Mouse (Mus musculus): ENCODE measurements around the gene Rara. TPM values are rescaled to one million over a fixed set of nuclear protein-coding genes. Genes with fewer than 3 reads are reported as not detected.
A peak's percentile ranks its signal among the peaks of the same experiment; 100 is the strongest.

The Rara gene
- total and polyA plus RNA-seq, 3 experiments = 4.5 to 13.7 (median 12.1) TPM

GRCm38 (mm10) chr11:98982773-98983133 is 55.1 kb downstream of the Rara start, which contains the start of gene Gjd3:
TSS of gene Gjd3 (minus strand) at chr11:98983016.
- no peak for DNase-seq (ENCODE audit: extremely low read depth)
- H3K27ac ChIP-seq (ENCODE audit: insufficient read depth, low read depth) = no peak within 1 kb of the TSS
- TF ChIP-seq JUN (IDR thresholded peaks at IDR 0.05; ENCODE audit: insufficient read depth, low read depth, low read length) (no peak), TCF12 (IDR thresholded peaks at IDR 0.05; ENCODE audit: low read depth, low read length) (peak; percentile 9; the same call in 1 of the 2 replicates), EP300 (IDR thresholded peaks at IDR 0.05; ENCODE audit: low read length) (no peak), SIN3A (IDR thresholded peaks at IDR 0.05; ENCODE audit: low read length) (peak; percentile 43), MYC (IDR thresholded peaks at IDR 0.05; ENCODE audit: low read depth, low read length) (0 out of 2 replicates have a peak, but pooled peaks have one; percentile 27)
- peaks cover 4 to 11% of the 10 kb centered on the region in 2 experiments for H3K4me1 ChIP-seq (ENCODE audit: control insufficient read depth in 1 of 2, insufficient read depth in 2 of 2)
- H3K36me3 ChIP-seq (replicated peaks in 1 of 2; ENCODE audit: control insufficient read depth in 1 of 2, insufficient read depth in 1 of 2, low read length in 1 of 2) = peaks cover 0 to 13% of the 10 kb centered on the region in 2 experiments
- peak within 1 kb of the TSS; percentile 55 for H3K4me2 ChIP-seq (ENCODE audit: insufficient read depth, low read depth, poor library complexity, severe bottlenecking)
- H3K27me3 ChIP-seq (replicated peaks) = peaks cover 39% of the 10 kb centered on the region
- H3K4me3 ChIP-seq (replicated peaks in 1 of 3; ENCODE audit: low read depth in 2 of 3, low read length in 2 of 3, poor library complexity in 1 of 3) = peak within 1 kb of the TSS; percentile 32 to 73 (median 54)
- peaks cover 5% of the 10 kb centered on the region for H3K9me3 ChIP-seq (replicated peaks; ENCODE audit: low read length)
- in situ Hi-C loops (cut with MboI; ENCODE audit: low pct_ligation_motif_present, low pct_unique_long_range_greater_than_20kb, low sequenced_read_pairs) = no loop called here
- H3K79me2 ChIP-seq (replicated peaks; ENCODE audit: control insufficient read depth, extremely low read depth, insufficient read depth, poor library complexity, severe bottlenecking) = no peaks in the 10 kb centered on the region
- H3K9ac ChIP-seq (ENCODE audit: insufficient read depth, low read depth) = peak within 1 kb of the TSS; percentile 27
- dilution Hi-C loops (cut with MboI; ENCODE audit: extremely low pct_ligation_motif_present, extremely low pct_unique_long_range_greater_than_20kb, low sequenced_read_pairs) = no loop called here

GRCm38 (mm10) chr11:98983551-98983950 is 55.9 kb downstream of the Rara start:
- TF ChIP-seq ZMIZ1 (IDR thresholded peaks at IDR 0.05; ENCODE audit: low read depth, low read length) (no peak), RAD21 (IDR thresholded peaks at IDR 0.05; ENCODE audit: low read depth, low read length) (no peak), E2F4 (IDR thresholded peaks at IDR 0.05; ENCODE audit: insufficient replicate concordance, low read depth, low read length) (no peak), TCF12 (IDR thresholded peaks at IDR 0.05; ENCODE audit: low read depth, low read length) (no peak), MXI1 (IDR thresholded peaks at IDR 0.05; ENCODE audit: low read depth, low read length) (no peak), IRF4 (IDR thresholded peaks at IDR 0.05; ENCODE audit: low read depth, low read length) (no peak), CHD2 (IDR thresholded peaks at IDR 0.05; ENCODE audit: low read length) (no peak), CHD1 (IDR thresholded peaks at IDR 0.05; ENCODE audit: low read depth, low read length) (no peak), TBP (conservative IDR thresholded peaks at IDR 0.05; ENCODE audit: low read depth, low read length) (no peak)
- no peak overlapping the region for H3K4me3 ChIP-seq (replicated peaks in 1 of 3; ENCODE audit: low read depth in 2 of 3, low read length in 2 of 3, poor library complexity in 1 of 3)
- H3K4me2 ChIP-seq (ENCODE audit: insufficient read depth, low read depth, poor library complexity, severe bottlenecking) = no peak overlapping the region
- H3K9me3 ChIP-seq (replicated peaks; ENCODE audit: low read length) = peaks cover 5% of the 10 kb centered on the region
- DNase-seq (ENCODE audit: extremely low read depth) = no peak
- H3K36me3 ChIP-seq (replicated peaks in 1 of 2; ENCODE audit: control insufficient read depth in 1 of 2, insufficient read depth in 1 of 2, low read length in 1 of 2) = peaks cover under 1 to 18% of the 10 kb centered on the region in 2 experiments
- dilution Hi-C loops (cut with MboI; ENCODE audit: extremely low pct_ligation_motif_present, extremely low pct_unique_long_range_greater_than_20kb, low sequenced_read_pairs) = no loop called here
- in situ Hi-C loops (cut with MboI; ENCODE audit: low pct_ligation_motif_present, low pct_unique_long_range_greater_than_20kb, low sequenced_read_pairs) = no loop called here
- H3K79me2 ChIP-seq (replicated peaks; ENCODE audit: control insufficient read depth, extremely low read depth, insufficient read depth, poor library complexity, severe bottlenecking) = no peaks in the 10 kb centered on the region
- H3K4me1 ChIP-seq (ENCODE audit: control insufficient read depth in 1 of 2, insufficient read depth in 2 of 2) = peaks cover 4 to 11% of the 10 kb centered on the region in 2 experiments
- H3K27me3 ChIP-seq (replicated peaks) = peaks cover 39% of the 10 kb centered on the region
- H3K9ac ChIP-seq (ENCODE audit: insufficient read depth, low read depth) = no peak overlapping the region
- no peak overlapping the region for H3K27ac ChIP-seq (ENCODE audit: insufficient read depth, low read depth)

- in situ Hi-C loops (cut with MboI; ENCODE audit: low pct_ligation_motif_present, low pct_unique_long_range_greater_than_20kb, low sequenced_read_pairs) (no loop called here), dilution Hi-C loops (cut with MboI; ENCODE audit: extremely low pct_ligation_motif_present, extremely low pct_unique_long_range_greater_than_20kb, low sequenced_read_pairs) (no loop called here)
- Histone ChIP-seq H3K4me1 (ENCODE audit: control insufficient read depth in 1 of 2, insufficient read depth in 2 of 2) (peaks cover 4 to 11% of the 10 kb centered on the region in 2 experiments), H3K27me3 (replicated peaks) (peaks cover 27% of the 10 kb centered on the region), H3K4me2 (ENCODE audit: insufficient read depth, low read depth, poor library complexity, severe bottlenecking) (no peak overlapping the region), H3K79me2 (replicated peaks; ENCODE audit: control insufficient read depth, extremely low read depth, insufficient read depth, poor library complexity, severe bottlenecking) (no peaks in the 10 kb centered on the region), H3K4me3 (replicated peaks in 1 of 3; ENCODE audit: low read depth in 2 of 3, low read length in 2 of 3, poor library complexity in 1 of 3) (no peak overlapping the region), H3K9ac (ENCODE audit: insufficient read depth, low read depth) (no peak overlapping the region), H3K36me3 (replicated peaks in 1 of 2; ENCODE audit: control insufficient read depth in 1 of 2, insufficient read depth in 1 of 2, low read length in 1 of 2) (peaks cover 11 to 34% of the 10 kb centered on the region in 2 experiments), H3K9me3 (replicated peaks; ENCODE audit: low read length) (peaks cover 5% of the 10 kb centered on the region), H3K27ac (ENCODE audit: insufficient read depth, low read depth) (no peak overlapping the region)
- TF ChIP-seq EP300 (IDR thresholded peaks at IDR 0.05; ENCODE audit: low read length) = no peak
- no peak for TF ChIP-seq BHLHE40 (IDR thresholded peaks at IDR 0.05; ENCODE audit: low read depth, low read length)
- TF ChIP-seq KAT2A (IDR thresholded peaks at IDR 0.05; ENCODE audit: insufficient replicate concordance, low read length) = no peak
- TF ChIP-seq ZNF384 (IDR thresholded peaks at IDR 0.05; ENCODE audit: low read depth, low read length) = no peak
- no peak for TF ChIP-seq CHD1 (IDR thresholded peaks at IDR 0.05; ENCODE audit: low read depth, low read length)
- TF ChIP-seq GABPA (IDR thresholded peaks at IDR 0.05; ENCODE audit: insufficient replicate concordance, low read depth, low read length) = no peak
- TF ChIP-seq ELF1 (IDR thresholded peaks at IDR 0.05; ENCODE audit: low read depth, low read length) = no peak
- no peak for TF ChIP-seq NRF1 (IDR thresholded peaks at IDR 0.05; ENCODE audit: low read depth, low read length)
- no peak for TF ChIP-seq MXI1 (IDR thresholded peaks at IDR 0.05; ENCODE audit: low read depth, low read length)
- no peak for DNase-seq (ENCODE audit: extremely low read depth)
These were observed 57.9 kb downstream of the Rara start for GRCm38 (mm10) chr11:98985542-98985941.

Measured in CH12.LX (cell line).